Mouse (Mus musculus): Measurements from ENCODE around the gene Ppp2ca.
"Not testable (repeated sequence)": the region's sequence is repeated elsewhere in the genome, so short reads cannot be mapped to it uniquely, and the experiment has no call there.

Ppp2ca gene

DNA sequence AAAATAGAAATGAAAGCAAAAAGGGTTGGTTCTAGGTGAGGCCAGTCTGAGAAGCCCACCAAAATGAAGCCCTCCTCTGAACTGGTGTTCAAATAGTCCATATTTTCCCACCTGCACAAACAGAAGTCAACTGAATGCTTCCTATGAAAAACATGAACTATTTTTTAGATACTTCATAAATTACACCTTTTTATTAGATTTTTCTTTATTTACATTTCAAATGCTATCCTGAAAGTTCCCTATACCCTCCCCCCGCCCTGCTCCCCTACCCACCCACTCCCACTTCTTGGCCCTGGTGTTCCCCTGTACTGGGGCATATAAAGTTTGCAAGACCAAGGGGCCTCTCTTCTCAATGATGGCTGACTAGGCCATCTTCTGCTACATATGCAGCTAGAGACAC is 46.9 kb downstream of the Ppp2ca start, which contains the start of gene Olfr1373:
Olfr1373 (minus strand) TSS at position 101 of the 400 bp plus-strand sequence.
- not testable (repeated sequence) for DNase-seq

DNA sequence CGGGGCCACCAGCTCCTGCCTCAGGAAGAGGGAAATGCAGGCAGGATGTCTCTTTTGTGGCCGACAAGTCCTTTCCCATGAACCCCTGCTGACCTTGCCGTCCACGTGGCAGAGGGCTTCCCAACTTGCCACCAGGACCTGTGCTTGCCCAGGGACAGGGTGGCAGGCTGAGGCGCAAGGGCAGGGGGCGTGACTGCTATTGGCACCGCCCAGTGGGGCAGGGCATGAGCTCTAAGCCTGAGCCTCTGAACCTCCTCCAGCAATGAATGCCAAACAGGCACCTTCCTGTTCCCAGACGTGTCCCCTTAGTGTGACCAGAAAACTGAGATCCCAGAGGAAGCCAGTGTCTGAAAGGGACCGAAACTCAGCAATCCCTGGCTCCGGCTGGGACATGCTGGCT is 65.4 kb downstream of the Ppp2ca start:
- DNase-seq: peak; percentile 74

DNA sequence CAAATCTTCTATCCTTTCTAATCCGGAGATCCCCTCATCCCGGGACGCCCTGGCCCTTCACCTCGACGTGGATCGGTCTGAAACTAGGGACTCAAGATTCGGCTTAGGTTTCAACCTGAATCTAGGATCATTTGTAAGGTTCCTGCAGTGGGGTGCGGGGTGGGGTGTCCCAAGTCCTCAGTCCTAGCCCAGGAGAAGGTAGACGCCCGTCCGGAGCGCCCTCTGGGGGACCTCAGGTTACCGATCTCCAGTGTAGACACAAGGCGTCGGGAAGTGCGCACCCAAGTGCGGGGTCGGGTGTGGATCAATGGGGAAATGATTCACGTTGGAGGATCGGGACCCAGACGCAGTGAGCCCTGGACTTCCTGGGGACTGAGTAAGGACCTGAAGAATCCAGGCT is 68.6 kb downstream of the Ppp2ca start:
- DNase-seq: peak; percentile 41

DNA sequence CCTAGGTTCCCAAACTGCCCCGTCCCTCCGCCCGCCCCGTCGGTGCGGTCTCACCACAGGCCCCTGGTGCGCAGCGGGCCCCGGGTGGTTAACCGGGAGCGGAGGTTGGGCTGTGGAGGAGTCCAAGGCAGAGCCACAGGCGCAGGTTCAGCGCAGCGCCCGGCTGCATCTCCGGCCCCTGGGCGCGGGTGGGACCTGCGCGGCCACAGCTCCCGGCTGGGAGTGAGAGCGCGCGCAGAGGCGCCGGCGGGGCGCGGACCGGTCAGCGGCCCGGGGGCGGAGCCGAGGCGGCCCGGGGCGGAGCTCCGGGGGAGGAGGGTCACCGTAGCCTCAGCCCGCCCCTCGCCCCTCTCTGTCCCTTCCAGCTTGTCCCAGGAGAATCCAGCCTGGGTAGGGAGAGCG is 69.4 kb downstream of the Ppp2ca start:
- peak; percentile 22 for DNase-seq

DNA sequence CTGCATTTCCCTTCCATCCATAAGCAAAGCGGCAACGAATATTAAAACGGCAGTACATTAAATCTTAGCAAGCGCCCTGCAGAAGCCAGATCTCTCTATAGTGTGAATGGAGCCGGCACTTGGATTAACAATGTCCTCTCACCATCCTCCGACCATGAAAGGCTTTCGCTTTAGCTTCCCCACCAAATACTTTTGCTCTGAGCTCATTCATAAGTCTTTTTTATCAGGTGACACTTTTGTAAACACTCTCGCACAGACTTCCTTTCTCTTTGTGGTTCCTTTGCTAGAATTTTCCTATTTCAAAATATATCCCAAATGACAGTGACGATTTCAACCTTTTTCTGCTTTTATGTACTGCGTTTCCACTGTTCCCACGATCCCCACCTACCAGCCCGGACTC is 70.0 kb downstream of the Ppp2ca start:
- DNase-seq: no peak
